ENCODE assay signal across 8 mouse cellular contexts in genomic region chr4:123412528-123412878, GRCm38 (mm10).
DNase-seq lines count a peak whose midpoint lies in the region; ATAC-seq lines count a peak whose summit lies in the region.

No protein-coding gene starts in this region.

- H3K36me3 ChIP-seq in neural tube, embryonic 11.5 days (ENCODE audit: control insufficient read depth, insufficient read depth, low read length), result no peaks in the 10 kb centered on the region
- H3K36me3 ChIP-seq in forebrain, embryonic 14.5 days (ENCODE audit: control insufficient read depth, insufficient read depth, low read length), result peaks cover 10% of the 10 kb centered on the region; the same call in 1 of the 2 replicates
- peaks cover 25% of the 10 kb centered on the region for H3K36me3 ChIP-seq in limb, embryonic 13.5 days

- H3K27me3 ChIP-seq in neural tube, embryonic 11.5 days (ENCODE audit: control insufficient read depth, insufficient read depth, low read length), result no peaks in the 10 kb centered on the region
- no peaks in the 10 kb centered on the region for H3K27me3 ChIP-seq in forebrain, embryonic 14.5 days (replicated peaks; ENCODE audit: control insufficient read depth, insufficient read depth, low read length)
- H3K27me3 ChIP-seq in limb, embryonic 13.5 days, result no peaks in the 10 kb centered on the region

- ATAC-seq in neural tube, embryonic 11.5 days (ENCODE audit: insufficient read depth, low FRiP score, low TSS enrichment), result peak; percentile 14
- ATAC-seq in forebrain, embryonic 14.5 days, result peak; percentile 0; the same call in 1 of the 2 replicates
- ATAC-seq in limb, embryonic 13.5 days (ENCODE audit: low FRiP score, low read depth), result peak; percentile 22; the same call in 1 of the 2 replicates

- no peak for DNase-seq in neural tube, embryonic 11.5 days (ENCODE audit: low spot score)
- DNase-seq in neural tube, embryonic 10.5 days (ENCODE audit: extremely low spot score, low spot score), result no peak
- DNase-seq in forebrain, embryonic 14.5 days (ENCODE audit: low spot score), result no peak
- DNase-seq in skeletal muscle tissue, adult 2 months (ENCODE audit: low read depth, low spot score), result peak; percentile 32
- DNase-seq in cerebellum, adult 8-10 months, result no peak
- no peak for DNase-seq in spleen, postnatal 14 days (ENCODE audit: low spot score in 2 of 2)
- no peak for DNase-seq in MN1 (ENCODE audit: low spot score)

- peaks cover 23% of the 10 kb centered on the region for H3K4me1 ChIP-seq in neural tube, embryonic 11.5 days (ENCODE audit: control insufficient read depth, insufficient read depth, low read length)
- H3K4me1 ChIP-seq in forebrain, embryonic 14.5 days (ENCODE audit: control insufficient read depth, insufficient read depth, low read length), result peaks cover 34% of the 10 kb centered on the region
- peaks cover 54% of the 10 kb centered on the region for H3K4me1 ChIP-seq in limb, embryonic 13.5 days

- H3K9me3 ChIP-seq in neural tube, embryonic 11.5 days (ENCODE audit: control insufficient read depth, low read length), result no peaks in the 10 kb centered on the region
- no peaks in the 10 kb centered on the region for H3K9me3 ChIP-seq in forebrain, embryonic 14.5 days (replicated peaks; ENCODE audit: control insufficient read depth, low read length)
- no peaks in the 10 kb centered on the region for H3K9me3 ChIP-seq in limb, embryonic 13.5 days

- WGBS in neural tube, embryonic 11.5 days, result 2% methylated on average over 6 of the region's 6 CpGs
- WGBS in forebrain, embryonic 14.5 days, result 6% methylated on average over 6 of the region's 6 CpGs
- under 1% methylated on average over 6 of the region's 6 CpGs for WGBS in limb, embryonic 13.5 days

- H3K4me3 ChIP-seq in neural tube, embryonic 11.5 days (ENCODE audit: low read depth, low read length), result peak overlapping the region; percentile 73
- peak overlapping the region; percentile 75 for H3K4me3 ChIP-seq in forebrain, embryonic 14.5 days (ENCODE audit: low read depth, low read length)
- peak overlapping the region; percentile 80 for H3K4me3 ChIP-seq in limb, embryonic 13.5 days

- H3K9ac ChIP-seq in neural tube, embryonic 11.5 days (ENCODE audit: low read length), result peak overlapping the region; percentile 92
- H3K9ac ChIP-seq in forebrain, embryonic 14.5 days (ENCODE audit: low read length), result peak overlapping the region; percentile 90
- H3K9ac ChIP-seq in limb, embryonic 13.5 days, result peak overlapping the region; percentile 92

- peak overlapping the region; percentile 72 for H3K4me2 ChIP-seq in neural tube, embryonic 11.5 days (ENCODE audit: low read depth)
- H3K4me2 ChIP-seq in forebrain, embryonic 14.5 days (ENCODE audit: low read length), result peak overlapping the region; percentile 83
- H3K4me2 ChIP-seq in limb, embryonic 13.5 days (replicated peaks), result peak overlapping the region; percentile 81

- peak overlapping the region; percentile 99 for H3K27ac ChIP-seq in neural tube, embryonic 11.5 days (ENCODE audit: low read depth, low read length)
- H3K27ac ChIP-seq in forebrain, embryonic 14.5 days (ENCODE audit: low read depth, low read length), result peak overlapping the region; percentile 93
- H3K27ac ChIP-seq in limb, embryonic 13.5 days, result peak overlapping the region; percentile 96
